Mouse (Mus musculus) kidney, adult 18-20 months (tissue): Measurements from ENCODE around the gene Hist1h2ac.
"Not testable (repeated sequence)": the region's sequence is repeated elsewhere in the genome, so short reads cannot be mapped to it uniquely, and the experiment has no call there.

Experiments
- DNase-seq: peaks from one replicate; pipeline ENCODE4 v3.0.0; 2021

The Hist1h2ac gene

GRCm38 (mm10) chr13:23699767-23700166 is 16.0 kb upstream of the Hist1h2ac start:
- no peak for DNase-seq

- no peak for DNase-seq
Observed at GRCm38 (mm10) chr13:23698996-23699395, 15.2 kb upstream of the Hist1h2ac start.

- DNase-seq: peak; percentile 99
Observed at GRCm38 (mm10) chr13:23698300-23698693, 14.5 kb upstream of the Hist1h2ac start, which contains the start of gene Hist1h4c. Gene Hist1h4c (minus strand): TSS chr13:23698454.

- peak; percentile 34 for DNase-seq
Observed at GRCm38 (mm10) chr13:23697491-23698299, 13.9 kb upstream of the Hist1h2ac start.

- no peak for DNase-seq
Observed at GRCm38 (mm10) chr13:23696061-23696474, 12.3 kb upstream of the Hist1h2ac start.

- DNase-seq: no peak
Observed at GRCm38 (mm10) chr13:23695514-23695913, 11.8 kb upstream of the Hist1h2ac start, which contains the start of gene Hist1h1t. Gene Hist1h1t (plus strand): TSS chr13:23695814.

GRCm38 (mm10) chr13:23694956-23695355 is 11.2 kb upstream of the Hist1h2ac start:
- no peak for DNase-seq

- DNase-seq: peak; percentile 43
Observed at GRCm38 (mm10) chr13:23693856-23694440, 10.2 kb upstream of the Hist1h2ac start.

- DNase-seq: no peak
Observed at GRCm38 (mm10) chr13:23689459-23689858, 5.7 kb upstream of the Hist1h2ac start.

GRCm38 (mm10) chr13:23688956-23689355 is 5.2 kb upstream of the Hist1h2ac start:
- DNase-seq: no peak

GRCm38 (mm10) chr13:23687907-23688306 is 4.2 kb upstream of the Hist1h2ac start:
- peak; percentile 21 for DNase-seq

GRCm38 (mm10) chr13:23687181-23687580 is 3.4 kb upstream of the Hist1h2ac start:
- DNase-seq: no peak

- DNase-seq: no peak
Observed at GRCm38 (mm10) chr13:23685966-23686365, 2.2 kb upstream of the Hist1h2ac start.

GRCm38 (mm10) chr13:23685121-23685861 is 1.5 kb upstream of the Hist1h2ac start:
- peak; percentile 18 for DNase-seq

- DNase-seq: peak; percentile 39
Observed at GRCm38 (mm10) chr13:23684295-23684945, 672 bp upstream of the Hist1h2ac start.

- DNase-seq: not testable (repeated sequence)
Observed at GRCm38 (mm10) chr13:23682947-23683754, 597 bp downstream of the Hist1h2ac start.

GRCm38 (mm10) chr13:23682623-23682946 is 1.2 kb downstream of the Hist1h2ac start:
- DNase-seq: no peak

- no peak for DNase-seq
Observed at GRCm38 (mm10) chr13:23681990-23682582, 1.7 kb downstream of the Hist1h2ac start.

GRCm38 (mm10) chr13:23662536-23662935 is 21.2 kb downstream of the Hist1h2ac start:
- no peak for DNase-seq

- DNase-seq: no peak
Observed at GRCm38 (mm10) chr13:23659636-23660366, 23.9 kb downstream of the Hist1h2ac start.
